Mouse (Mus musculus) lung, postnatal 25 days (tissue): ENCODE measurements at regions not wholly inside any gene's neighbourhood (a gene's known extent, or its start where the extent isn't known, plus 50 kb on each side); places are given as distances from the start of the nearest gene placed in this dataset.

Experiments
- DNase-seq: peaks from one replicate; pipeline ENCODE4 v3.0.0; 2022; ENCODE audit warnings: low spot score

- DNase-seq: no peak
Observed at GRCm38 (mm10) chr13:107078085-107078484, 56.2 kb upstream of the Kif2a start.

DNA sequence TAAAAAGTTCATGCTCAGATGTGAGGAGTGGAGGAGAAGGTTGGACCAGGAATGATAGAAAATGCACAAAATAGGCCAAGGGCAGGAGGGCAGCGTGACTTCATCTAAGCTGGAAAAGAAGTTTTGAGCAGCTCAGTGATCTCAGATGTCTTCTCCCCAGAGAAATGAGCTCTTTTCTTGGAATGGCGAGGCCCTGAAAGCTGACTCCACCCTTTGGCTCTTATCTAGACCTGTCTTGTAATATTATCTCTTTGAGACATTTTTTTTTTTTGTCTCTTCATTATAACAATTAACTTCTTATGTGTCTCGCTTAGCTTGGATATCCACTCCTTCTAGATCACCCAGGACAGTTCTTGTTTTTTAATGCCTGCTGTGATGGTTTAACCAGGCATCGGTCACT is 53.0 kb upstream of the Kif2a start:
- DNase-seq: no peak

- DNase-seq: no peak
Observed at GRCm38 (mm10) chr13:107073039-107073620, 51.2 kb upstream of the Kif2a start.

DNA sequence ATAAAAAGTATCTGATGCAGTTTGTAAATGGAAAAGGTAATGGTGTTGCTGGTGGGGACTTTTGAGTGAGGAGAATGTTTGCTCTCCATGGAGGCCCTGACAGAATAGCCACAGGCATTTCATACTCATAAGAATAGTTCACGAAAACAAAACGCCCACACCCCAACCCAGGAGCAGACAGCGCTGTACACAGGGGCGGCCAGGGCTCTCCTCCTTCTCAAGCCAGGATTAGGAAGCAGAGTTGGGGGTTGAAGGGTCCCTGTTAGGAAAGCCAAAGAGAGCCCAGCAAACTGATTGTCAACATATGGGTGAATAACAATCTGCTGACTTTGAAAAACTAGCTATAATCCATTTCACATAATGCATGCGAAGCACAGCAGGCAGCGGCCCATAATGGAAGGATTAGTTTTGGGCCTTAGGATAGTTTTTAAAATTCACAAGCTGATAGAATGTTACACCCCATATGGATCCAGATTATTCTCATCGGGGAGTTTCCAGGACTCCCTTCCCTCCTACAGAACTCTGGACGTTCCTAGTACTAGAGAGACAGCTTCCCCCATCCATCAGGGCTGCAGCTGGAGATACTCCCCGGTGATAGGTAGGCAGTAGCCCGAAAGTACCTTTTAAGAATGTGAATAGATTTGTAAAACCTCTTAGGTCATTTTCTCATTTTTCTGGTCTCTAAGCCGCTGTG is 50.6 kb upstream of the Kif2a start:
- no peak for DNase-seq
